Mouse (Mus musculus) small intestine, adult 2 months (tissue): ENCODE results near the gene Akap12.

Experiments used
- CTCF ChIP-seq: fragments of 200-500 bp; IDR thresholded peaks from 2 replicates; pipeline ENCODE4 v1.5.1; 2012; ENCODE audit warnings: low read depth, mild to moderate bottlenecking, control low read depth, inconsistent platforms, low read length, moderate library complexity, mixed read lengths; ENCODE audit not compliant: insufficient replicate concordance, insufficient read length; ENCODE audit errors: extremely low read depth
- POLR2A ChIP-seq: fragments of 200-500 bp; IDR thresholded peaks from 2 replicates; pipeline ENCODE4 v1.6.1; 2012; ENCODE audit warnings: low read depth, mild to moderate bottlenecking, control low read depth, inconsistent platforms, low read length, moderate library complexity

- TF ChIP-seq POLR2A = no peak
- no peak for TF ChIP-seq CTCF
Measured at GRCm38 (mm10) chr10:4290145-4290544, 24.0 kb downstream of the Akap12 start.
